Mouse (Mus musculus) liver, embryonic 15.5 days (tissue): Measurements from ENCODE around the gene Cdh22. TPM values are rescaled to one million over a fixed set of nuclear protein-coding genes. Genes with fewer than 3 reads are reported as not detected.

ENCODE experiments used
- ATAC-seq: fragments of 200-750 bp; cut with Nextera tagmentation; 2 replicates; pipeline ENCODE4 v1.8.0; 2017; ENCODE audit warnings: moderate number of reproducible peaks, mild to moderate bottlenecking, moderate library complexity; ENCODE audit not compliant: insufficient read depth
- H3K27ac ChIP-seq: fragments of 300-500 bp; sonication (generic); replicated peaks from 2 replicates; pipeline ENCODE4 v1.5.1; 2015; ENCODE audit warnings: mild to moderate bottlenecking, inconsistent platforms
- H3K27me3 ChIP-seq: fragments of 300-500 bp; sonication (generic); 2 replicates; pipeline ENCODE4 v1.6.1; 2015; ENCODE audit warnings: mild to moderate bottlenecking, inconsistent platforms
- H3K36me3 ChIP-seq: fragments of 300-500 bp; sonication (generic); replicated peaks from 2 replicates; pipeline ENCODE4 v1.6.1; 2015; ENCODE audit warnings: moderate library complexity, mild to moderate bottlenecking, inconsistent platforms
- H3K4me1 ChIP-seq: fragments of 300-500 bp; sonication (generic); replicated peaks from 2 replicates; pipeline ENCODE4 v1.6.1; 2015; ENCODE audit warnings: inconsistent platforms
- H3K4me2 ChIP-seq: fragments of 300-500 bp; sonication (generic); 2 replicates; pipeline ENCODE4 v1.6.1; 2015; ENCODE audit warnings: moderate library complexity, mild to moderate bottlenecking, inconsistent platforms
- H3K4me3 ChIP-seq: fragments of 300-500 bp; sonication (generic); replicated peaks from 2 replicates; pipeline ENCODE4 v1.5.1; 2015; ENCODE audit warnings: mild to moderate bottlenecking, inconsistent platforms
- H3K9ac ChIP-seq: fragments of 300-500 bp; sonication (generic); 2 replicates; pipeline ENCODE4 v1.6.1; 2015; ENCODE audit warnings: moderate library complexity, mild to moderate bottlenecking, inconsistent platforms
- H3K9me3 ChIP-seq: fragments of 300-500 bp; sonication (generic); replicated peaks from 2 replicates; pipeline ENCODE4 v1.6.1; 2016; ENCODE audit warnings: inconsistent platforms
- WGBS: fragments of 180-500 bp; shearing (Covaris S2); methylation state at CpG from one replicate; pipeline ENCODE4 v1.1.7; 2015; ENCODE audit warnings: mixed read lengths; ENCODE audit not compliant: insufficient replicate concordance; 5-methylcytosine and 5-hydroxymethylcytosine counted together
- polyA plus RNA-seq: library from polyadenylated mRNA; unstranded; fragments of >200 nt; fragmentation: Nextera tagmentation; extraction: Ambion mirVana; gene quantifications from 2 replicates; pipeline ENCODE4 v1.2.1, GENCODE M21; 2015

Cdh22 gene
- polyA plus RNA-seq, 1 experiment from 2014 or later: not detected

GRCm38 (mm10) chr2:165143487-165143886 lies 91.2 kb downstream of the Cdh22 start:
- Histone ChIP-seq H3K4me3 (no peak overlapping the region), H3K4me2 (no peak overlapping the region), H3K36me3 (no peaks in the 10 kb centered on the region), H3K27ac (no peak overlapping the region), H3K27me3 (peaks cover 24% of the 10 kb centered on the region), H3K9ac (no peak overlapping the region), H3K9me3 (no peaks in the 10 kb centered on the region), H3K4me1 (no peaks in the 10 kb centered on the region)
- 67% methylated on average over 14 of the region's 14 CpGs for WGBS
- ATAC-seq: no peak

GRCm38 (mm10) chr2:165136049-165136448 lies 98.6 kb downstream of the Cdh22 start:
- Histone ChIP-seq H3K4me1 (peaks cover 12% of the 10 kb centered on the region; the same call in 1 of the 2 replicates), H3K36me3 (no peaks in the 10 kb centered on the region), H3K4me2 (no peak overlapping the region), H3K9me3 (no peaks in the 10 kb centered on the region), H3K4me3 (no peak overlapping the region), H3K27me3 (peaks cover 16% of the 10 kb centered on the region), H3K27ac (no peak overlapping the region), H3K9ac (no peak overlapping the region)
- 9% methylated on average over 16 of the region's 16 CpGs for WGBS
- ATAC-seq: no peak

GRCm38 (mm10) chr2:165133566-165133965 lies 101.1 kb downstream of the Cdh22 start:
- WGBS: 2% methylated on average over 15 of the region's 15 CpGs
- no peak overlapping the region for H3K4me2 ChIP-seq

GRCm38 (mm10) chr2:165131428-165131827 lies 103.2 kb downstream of the Cdh22 start:
- 52% methylated on average over 12 of the region's 12 CpGs for whole genome bisulfite sequencing
- Histone ChIP-seq H3K4me1 (0 out of 2 replicates have a peak, but pooled peaks cover 4% of the 10 kb centered on the region), H3K9me3 (no peaks in the 10 kb centered on the region), H3K27ac (no peak overlapping the region), H3K9ac (no peak overlapping the region), H3K4me3 (no peak overlapping the region), H3K36me3 (no peaks in the 10 kb centered on the region), H3K27me3 (peaks cover 13% of the 10 kb centered on the region), H3K4me2 (no peak overlapping the region)
- no peak for ATAC-seq

More at GRCm38 (mm10) chr2:165133566-165133965, 101.1 kb downstream of the Cdh22 start:
- H3K4me1 ChIP-seq: peaks cover 12% of the 10 kb centered on the region; the same call in 1 of the 2 replicates
- H3K9ac ChIP-seq: no peak overlapping the region
- H3K9me3 ChIP-seq: no peaks in the 10 kb centered on the region
- no peak for ATAC-seq
- H3K27me3 ChIP-seq: peaks cover 13% of the 10 kb centered on the region
- H3K4me3 ChIP-seq: no peak overlapping the region
- no peaks in the 10 kb centered on the region for H3K36me3 ChIP-seq
- H3K27ac ChIP-seq: no peak overlapping the region

GRCm38 (mm10) chr2:165129189-165129588 lies 105.5 kb downstream of the Cdh22 start:
- Histone ChIP-seq H3K9ac (no peak overlapping the region), H3K27ac (no peak overlapping the region), H3K36me3 (no peaks in the 10 kb centered on the region), H3K27me3 (peaks cover 11% of the 10 kb centered on the region), H3K4me3 (no peak overlapping the region), H3K4me1 (no peaks in the 10 kb centered on the region), H3K4me2 (no peak overlapping the region), H3K9me3 (no peaks in the 10 kb centered on the region)
- 35% methylated on average over 4 of the region's 4 CpGs for WGBS
- ATAC-seq: no peak

- no peaks in the 10 kb centered on the region for H3K36me3 ChIP-seq
- H3K4me3 ChIP-seq: no peak overlapping the region
- peaks cover 7% of the 10 kb centered on the region for H3K27me3 ChIP-seq
- no peaks in the 10 kb centered on the region for H3K4me1 ChIP-seq
- no peak overlapping the region for H3K9ac ChIP-seq
- WGBS: 43% methylated on average over 10 of the region's 10 CpGs
- no peaks in the 10 kb centered on the region for H3K9me3 ChIP-seq
- H3K27ac ChIP-seq: no peak overlapping the region
- H3K4me2 ChIP-seq: no peak overlapping the region
- ATAC-seq: no peak
These were observed 107.6 kb downstream of the Cdh22 start for GRCm38 (mm10) chr2:165126896-165127562.

GRCm38 (mm10) chr2:165121206-165121840 lies 113.3 kb downstream of the Cdh22 start:
- Histone ChIP-seq H3K27ac (no peak overlapping the region), H3K4me3 (no peak overlapping the region), H3K9me3 (no peaks in the 10 kb centered on the region), H3K27me3 (peaks cover 40% of the 10 kb centered on the region), H3K36me3 (no peaks in the 10 kb centered on the region), H3K4me2 (no peak overlapping the region), H3K4me1 (no peaks in the 10 kb centered on the region), H3K9ac (no peak overlapping the region)
- ATAC-seq: no peak
- WGBS: 23% methylated on average over 10 of the region's 10 CpGs

- Histone ChIP-seq H3K9ac (no peak overlapping the region), H3K36me3 (no peaks in the 10 kb centered on the region), H3K4me3 (no peak overlapping the region), H3K4me2 (no peak overlapping the region), H3K9me3 (no peaks in the 10 kb centered on the region), H3K4me1 (no peaks in the 10 kb centered on the region), H3K27ac (no peak overlapping the region), H3K27me3 (peaks cover 40% of the 10 kb centered on the region)
- 75% methylated on average over 9 of the region's 9 CpGs for WGBS
- no peak for ATAC-seq
These were observed 113.9 kb downstream of the Cdh22 start for GRCm38 (mm10) chr2:165120765-165121164.

- no peak overlapping the region for H3K9ac ChIP-seq
- H3K27ac ChIP-seq: no peak overlapping the region
- no peak for ATAC-seq
- H3K9me3 ChIP-seq: no peaks in the 10 kb centered on the region
- no peak overlapping the region for H3K4me3 ChIP-seq
- H3K4me2 ChIP-seq: no peak overlapping the region
- peaks cover 96% of the 10 kb centered on the region for H3K27me3 ChIP-seq
- 15% methylated on average over 11 of the region's 11 CpGs for WGBS
- no peaks in the 10 kb centered on the region for H3K4me1 ChIP-seq
- H3K36me3 ChIP-seq: no peaks in the 10 kb centered on the region
These were observed 120.9 kb downstream of the Cdh22 start for GRCm38 (mm10) chr2:165113733-165114132.

- H3K4me3 ChIP-seq: no peak overlapping the region
- H3K27ac ChIP-seq: no peak overlapping the region
- no peaks in the 10 kb centered on the region for H3K4me1 ChIP-seq
- under 1% methylated on average over 54 of the region's 54 CpGs for WGBS
- H3K27me3 ChIP-seq: peaks cover 93% of the 10 kb centered on the region
- H3K9ac ChIP-seq: no peak overlapping the region
- no peak; the same call in 1 of the 2 replicates for ATAC-seq
- no peaks in the 10 kb centered on the region for H3K9me3 ChIP-seq
- H3K36me3 ChIP-seq: no peaks in the 10 kb centered on the region
- no peak overlapping the region; the same call in 1 of the 2 replicates for H3K4me2 ChIP-seq
These were observed 122.5 kb downstream of the Cdh22 start for GRCm38 (mm10) chr2:165112149-165112548.

- H3K36me3 ChIP-seq: no peaks in the 10 kb centered on the region
- H3K4me1 ChIP-seq: no peaks in the 10 kb centered on the region
- H3K27ac ChIP-seq: no peak overlapping the region
- WGBS: 31% methylated on average over 18 of the region's 18 CpGs
- no peaks in the 10 kb centered on the region for H3K9me3 ChIP-seq
- H3K4me2 ChIP-seq: no peak overlapping the region
- peaks cover 68% of the 10 kb centered on the region for H3K27me3 ChIP-seq
- H3K4me3 ChIP-seq: no peak overlapping the region
- no peak for ATAC-seq
- no peak overlapping the region for H3K9ac ChIP-seq
These were observed 128.1 kb downstream of the Cdh22 start for GRCm38 (mm10) chr2:165106585-165106984.
